Mouse (Mus musculus) myocyte (in vitro differentiated cells): ENCODE results near the gene Zer1.

ENCODE experiments used
- CEBPB ChIP-seq: IDR thresholded peaks from 2 replicates; pipeline ENCODE4 v1.6.1; 2011; ENCODE audit warnings: mild to moderate bottlenecking, moderate library complexity; ENCODE audit not compliant: poor library complexity, insufficient read depth, severe bottlenecking
- E2F4 ChIP-seq: IDR thresholded peaks from one replicate; pipeline ENCODE4 v1.6.1; 2011; ENCODE audit warnings: mild to moderate bottlenecking, control low read depth, moderate library complexity; ENCODE audit not compliant: insufficient read depth
- MYOD1 ChIP-seq, 3 experiments: IDR thresholded peaks; one replicate each; pipeline ENCODE4 v1.6.1; 2011; ENCODE audit warnings: control low read depth in 2 of 3, low read depth in 2 of 3, mild to moderate bottlenecking in 2 of 3, moderate library complexity in 1 of 3; ENCODE audit not compliant: insufficient read length in 2 of 3, control insufficient read depth in 1 of 3
- POLR2A ChIP-seq: IDR thresholded peaks from one replicate; pipeline ENCODE4 v1.6.1; 2011; ENCODE audit warnings: low read depth, mild to moderate bottlenecking, control low read depth, moderate library complexity; ENCODE audit not compliant: insufficient read length
- POLR2AphosphoS2 ChIP-seq: IDR thresholded peaks from one replicate; pipeline ENCODE4 v1.6.1; 2011; ENCODE audit warnings: low read depth, control low read depth; ENCODE audit not compliant: insufficient read length
- TCF12 ChIP-seq: IDR thresholded peaks from one replicate; pipeline ENCODE4 v1.6.1; 2011; ENCODE audit warnings: mild to moderate bottlenecking, control low read depth; ENCODE audit not compliant: poor library complexity, insufficient read depth, severe bottlenecking
- USF1 ChIP-seq: IDR thresholded peaks from one replicate; pipeline ENCODE4 v1.6.1; 2011; ENCODE audit warnings: low read depth, mild to moderate bottlenecking, control low read depth, moderate library complexity

- no peak for TF ChIP-seq POLR2AphosphoS2
- TF ChIP-seq USF1: no peak
- TF ChIP-seq POLR2A: no peak
- no peak for TF ChIP-seq TCF12
- TF ChIP-seq MYOD1 (IDR thresholded peaks at IDR 0.05; ENCODE audit: control insufficient read depth in 1 of 3, insufficient read length in 2 of 3, low read depth in 2 of 3): no peak
- TF ChIP-seq E2F4: no peak
- TF ChIP-seq CEBPB: no peak
Measured at GRCm38 (mm10) chr2:30063791-30064190, 60.6 kb downstream of the Zer1 start.
